Mouse (Mus musculus): ENCODE data around the gene Wdsub1.

DNA sequence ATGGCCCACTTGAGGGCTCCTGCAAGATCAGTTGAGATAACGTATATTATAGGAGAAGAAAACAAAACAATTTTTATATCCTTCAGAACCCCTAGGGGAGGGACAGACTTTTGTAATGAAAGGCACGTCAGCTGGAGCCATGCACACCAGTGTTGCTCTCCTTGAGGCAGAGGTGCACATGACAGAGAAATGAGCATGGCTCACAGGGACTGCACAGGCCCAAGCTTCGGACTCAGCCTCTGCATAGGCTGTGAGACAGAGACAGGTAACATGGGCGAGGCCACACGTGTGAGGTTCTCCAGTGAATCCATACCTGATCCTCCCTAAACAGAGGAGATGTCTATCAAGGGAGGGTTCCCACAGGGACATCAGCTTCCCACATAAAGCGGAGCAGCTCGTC lies 52.7 kb downstream of the Wdsub1 start:
- no peak for TF ChIP-seq CTCF (IDR thresholded peaks at IDR 0.05; ENCODE audit: borderline replicate concordance, insufficient read depth, low read length)
- no peak for TF ChIP-seq POLR2A (IDR thresholded peaks at IDR 0.05; ENCODE audit: low read depth, low read length)

Data from embryonic fibroblast, embryonic 13.5 days (primary cell).